Mouse (Mus musculus): Measurements from ENCODE around the gene Nkain1.

GRCm38 (mm10) chr4:130557852-130558251 is 16.1 kb downstream of the Nkain1 start:
- TF ChIP-seq GATA1 (IDR thresholded peaks at IDR 0.05; ENCODE audit: borderline replicate concordance, low read length) (no peak), FLI1 (IDR thresholded peaks at IDR 0.05; ENCODE audit: low read length) (no peak)

Measured in megakaryocyte, embryonic 14.5 days (primary cell).